Mouse (Mus musculus): ENCODE measurements around the gene Psmd14. TPM values are rescaled to one million over a fixed set of nuclear protein-coding genes. Genes with fewer than 3 reads are reported as not detected.

Psmd14 gene
- 142 TPM for polyA plus RNA-seq (2015; fragmentation: Illumina TruSeq; extraction: RNeasy Lipid Tissue Mini Kit (QIAGEN cat#74804); ENCODE audit: insufficient read depth, low replicate concordance)

DNA sequence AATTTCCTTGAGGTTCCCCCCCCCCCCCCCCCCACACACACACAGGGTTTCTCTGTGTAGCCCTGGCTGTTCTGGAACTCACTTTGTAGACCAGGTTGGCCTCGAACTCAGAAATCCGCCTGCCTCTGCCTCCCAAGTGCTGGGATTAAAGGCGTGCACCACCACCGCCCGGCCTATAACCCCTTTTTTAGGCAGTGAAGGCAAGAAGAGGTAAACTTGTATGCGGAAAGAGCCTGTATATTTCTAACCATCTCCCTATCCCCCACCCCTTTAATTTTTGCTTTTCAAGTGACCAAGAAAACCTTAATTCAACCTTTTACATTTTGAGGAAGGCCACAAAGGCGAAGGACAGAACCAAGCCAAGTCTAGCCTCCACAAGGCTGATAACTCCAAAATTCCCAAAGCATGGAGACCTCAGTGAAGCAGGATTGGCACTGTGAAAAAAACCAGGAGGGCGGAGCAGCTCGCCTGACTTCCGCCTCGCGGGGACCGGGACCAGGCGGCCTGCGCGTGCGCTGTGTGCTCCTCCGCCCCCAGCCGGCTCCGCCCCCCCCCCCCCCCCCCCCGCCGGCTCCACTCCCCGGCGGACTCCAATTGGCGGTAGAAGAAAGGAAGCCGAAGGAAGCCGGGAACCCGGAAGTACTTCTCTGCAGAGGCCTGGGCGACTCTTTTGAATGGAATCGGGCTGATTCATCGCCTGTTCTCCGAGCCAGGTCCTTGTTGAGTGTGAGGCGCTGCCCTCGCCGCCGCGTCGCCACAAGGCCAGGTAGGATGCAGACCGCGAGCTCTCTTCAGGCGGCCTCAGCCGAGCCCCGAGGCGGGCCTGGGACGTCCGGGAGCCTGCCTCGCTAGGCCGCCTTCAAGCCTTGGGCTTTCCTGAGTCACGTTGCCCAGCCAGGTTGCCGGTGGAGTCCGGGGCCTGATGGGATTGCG lies at the start of gene Psmd14:
Psmd14 (plus strand) TSS at position 587 of the 933 bp plus-strand sequence.

DNA sequence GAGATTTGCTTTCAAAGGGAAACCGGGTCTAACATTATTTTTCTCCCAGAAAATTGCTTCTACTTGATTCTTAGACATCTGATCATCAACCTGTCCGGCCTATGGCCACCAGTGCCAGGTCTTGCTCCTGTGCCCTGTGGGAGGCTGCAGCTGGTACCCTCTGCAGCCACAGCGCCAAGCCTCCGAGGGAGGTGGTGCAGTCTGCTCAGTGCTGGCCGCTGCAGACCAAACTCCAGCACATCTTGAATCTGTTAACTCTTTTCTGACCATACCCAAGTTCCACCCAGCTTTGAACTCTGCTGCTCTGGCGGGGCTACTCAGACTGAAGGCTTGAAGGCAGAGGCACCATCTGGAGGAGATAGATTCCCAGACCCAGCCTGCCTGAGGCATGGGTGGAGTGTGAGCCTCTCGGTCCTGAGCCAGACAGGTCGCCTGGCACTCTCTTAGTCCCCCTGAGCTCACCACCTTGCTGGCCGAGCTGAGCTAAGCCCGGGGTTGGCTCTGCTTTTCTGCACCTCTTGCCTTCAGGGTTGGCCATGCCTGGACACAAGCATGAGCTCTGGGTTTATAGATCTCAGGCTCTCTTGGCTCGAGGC lies 91.3 kb downstream of the Psmd14 start, which contains the start of gene Tbr1:
Tbr1 (plus strand) TSS at position 275 of the 596 bp plus-strand sequence.

Other genes with a start within 250 kb of the Psmd14 start
- 171 TPM for gene Tank, start 133.1 kb upstream of the Psmd14 start, polyA plus RNA-seq (2015; fragmentation: Illumina TruSeq; extraction: RNeasy Lipid Tissue Mini Kit (QIAGEN cat#74804); ENCODE audit: insufficient read depth, low replicate concordance)
- not detected for gene Tbr1, start 91.2 kb downstream of the Psmd14 start, polyA plus RNA-seq (2015; fragmentation: Illumina TruSeq; extraction: RNeasy Lipid Tissue Mini Kit (QIAGEN cat#74804); ENCODE audit: insufficient read depth, low replicate concordance)